Mouse (Mus musculus): Measurements from ENCODE around the gene Fam219b. TPM values are rescaled to one million over a fixed set of nuclear protein-coding genes. Genes with fewer than 3 reads are reported as not detected.
A peak's percentile ranks its signal among the peaks of the same experiment; 100 is the strongest.

Fam219b gene
- polyA plus RNA-seq, 1 experiment, result 6.2 TPM

- Histone ChIP-seq H3K27me3 (replicated peaks; ENCODE audit: control insufficient read depth, insufficient read depth, low read length) (no peaks in the 10 kb centered on the region), H3K36me3 (ENCODE audit: control insufficient read depth, insufficient read depth, low read length) (no peaks in the 10 kb centered on the region), H3K4me1 (ENCODE audit: control insufficient read depth, insufficient read depth, low read length) (peaks cover 2% of the 10 kb centered on the region; the same call in 1 of the 2 replicates), H3K4me3 (ENCODE audit: insufficient read depth, low read depth, low read length) (no peak overlapping the region), H3K27ac (ENCODE audit: insufficient read depth, low read depth, low read length) (no peak overlapping the region)
- TF ChIP-seq CTCF (conservative IDR thresholded peaks at IDR 0.05; ENCODE audit: insufficient read depth, insufficient read length, low read depth, low read length) (peak; percentile 57), POLR2A (IDR thresholded peaks at IDR 0.05; ENCODE audit: low read depth, low read length) (no peak)
- WGBS, result 6% methylated on average over 3 of the region's 3 CpGs
- DNase-seq, result peak; percentile 61
Measured at GRCm38 (mm10) chr9:57517113-57517512, 20.2 kb upstream of the Fam219b start.

DNA sequence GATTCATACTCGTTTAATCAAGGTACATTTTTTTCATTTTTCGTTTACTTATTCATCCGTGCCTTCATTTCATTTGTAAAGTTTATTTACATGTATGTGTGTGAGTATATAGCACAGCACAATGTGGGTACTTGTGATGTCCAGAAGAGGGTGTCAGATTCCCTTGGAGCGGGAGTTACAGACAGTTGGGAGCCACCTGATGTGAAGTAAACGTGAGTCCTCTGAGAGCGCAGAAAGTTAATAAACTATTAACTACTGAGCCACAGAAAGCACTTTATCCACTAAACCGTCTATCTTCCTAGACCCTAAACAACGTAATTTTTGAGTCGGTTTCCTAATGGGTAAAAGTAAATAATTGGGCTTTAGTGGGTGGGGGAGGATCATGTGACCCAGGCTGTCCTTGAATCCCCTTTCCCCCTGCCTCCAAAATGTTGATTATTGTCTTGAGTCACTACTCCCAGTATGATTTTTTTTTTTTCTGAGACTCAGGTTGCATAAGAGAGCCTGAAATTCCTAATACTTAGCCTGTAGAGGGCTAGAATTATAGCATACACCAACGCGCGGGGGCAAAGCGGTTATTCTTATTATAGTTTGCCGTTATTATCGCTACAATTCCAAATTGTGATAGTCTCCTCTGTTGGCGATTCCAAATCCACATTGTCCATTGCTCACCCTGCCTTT is 16.8 kb upstream of the Fam219b start:
- Histone ChIP-seq H3K36me3 (ENCODE audit: control insufficient read depth, insufficient read depth, low read length) (no peaks in the 10 kb centered on the region), H3K27ac (ENCODE audit: insufficient read depth, low read depth, low read length) (peak overlapping the region; percentile 95), H3K4me3 (ENCODE audit: insufficient read depth, low read depth, low read length) (peak overlapping the region; percentile 92), H3K4me1 (ENCODE audit: control insufficient read depth, insufficient read depth, low read length) (peaks cover 12% of the 10 kb centered on the region), H3K27me3 (replicated peaks; ENCODE audit: control insufficient read depth, insufficient read depth, low read length) (no peaks in the 10 kb centered on the region)
- no peak for TF ChIP-seq POLR2A (IDR thresholded peaks at IDR 0.05; ENCODE audit: low read depth, low read length)
- DNase-seq, result peak; percentile 66
- WGBS, result 24% methylated on average over 16 of the region's 16 CpGs

DNA sequence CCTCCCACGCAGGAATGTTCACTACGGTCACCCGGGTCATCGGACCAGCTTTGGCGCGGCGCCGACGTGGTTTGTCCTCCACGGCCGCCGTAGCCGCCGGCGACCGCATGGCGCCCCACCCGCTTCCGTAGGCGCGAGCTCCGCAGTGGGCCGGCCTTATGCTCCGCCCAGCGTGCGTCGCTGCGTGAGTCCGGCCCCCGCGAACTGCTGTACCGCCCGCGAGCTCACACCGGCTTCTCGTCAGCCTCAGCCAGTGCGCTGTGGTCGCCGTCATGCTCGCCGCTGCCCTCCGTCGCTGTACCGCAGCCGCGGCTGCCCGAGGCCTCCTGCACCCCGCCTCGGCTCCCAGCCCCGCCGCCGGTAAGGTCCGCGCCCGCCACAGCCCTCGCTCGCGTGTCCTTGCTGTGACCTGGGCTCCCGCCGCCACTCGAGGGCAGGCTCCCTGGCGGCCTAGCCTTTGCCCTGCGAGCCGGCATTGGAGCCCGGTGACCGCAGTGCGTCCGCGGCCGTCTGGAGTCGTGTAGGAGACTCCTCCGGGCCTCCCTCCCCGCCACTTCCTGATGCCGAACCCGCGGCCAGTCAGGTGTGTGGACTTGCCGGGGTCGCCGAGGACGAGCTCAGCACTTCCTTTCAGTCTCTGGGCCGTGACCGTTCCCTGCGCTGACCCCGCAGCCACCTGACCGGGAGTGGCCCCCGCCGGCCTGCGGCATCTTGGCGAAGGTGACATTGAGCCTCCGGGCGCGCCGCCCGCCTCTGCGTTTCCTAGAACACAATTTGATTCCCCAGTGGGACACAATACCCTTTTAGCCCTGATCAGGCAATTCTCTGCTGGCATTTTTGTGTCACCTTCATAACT is 16.0 kb upstream of the Fam219b start, which contains the start of gene Cox5a:
TSS of gene Cox5a (plus strand) at position 219 of the 856 bp plus-strand sequence.
- no peaks in the 10 kb centered on the region for H3K36me3 ChIP-seq (ENCODE audit: control insufficient read depth, insufficient read depth, low read length)
- under 1% methylated on average over 95 of the region's 95 CpGs for WGBS
- no peaks in the 10 kb centered on the region for H3K27me3 ChIP-seq (replicated peaks; ENCODE audit: control insufficient read depth, insufficient read depth, low read length)
- TF ChIP-seq CTCF (conservative IDR thresholded peaks at IDR 0.05; ENCODE audit: insufficient read depth, insufficient read length, low read depth, low read length) (no peak), POLR2A (IDR thresholded peaks at IDR 0.05; ENCODE audit: low read depth, low read length) (peak; percentile 77)
- peak; percentile 97 for DNase-seq
- peaks cover 14% of the 10 kb centered on the region for H3K4me1 ChIP-seq (ENCODE audit: control insufficient read depth, insufficient read depth, low read length)
- H3K27ac ChIP-seq (ENCODE audit: insufficient read depth, low read depth, low read length), result peak within 1 kb of the TSS; percentile 98
- H3K4me3 ChIP-seq (ENCODE audit: insufficient read depth, low read depth, low read length), result peak within 1 kb of the TSS; percentile 92

GRCm38 (mm10) chr9:57522114-57522860 is 15.0 kb upstream of the Fam219b start:
- no peak for DNase-seq
- Histone ChIP-seq H3K36me3 (ENCODE audit: control insufficient read depth, insufficient read depth, low read length) (no peaks in the 10 kb centered on the region), H3K27me3 (replicated peaks; ENCODE audit: control insufficient read depth, insufficient read depth, low read length) (no peaks in the 10 kb centered on the region), H3K4me1 (ENCODE audit: control insufficient read depth, insufficient read depth, low read length) (peaks cover 18% of the 10 kb centered on the region), H3K27ac (ENCODE audit: insufficient read depth, low read depth, low read length) (peak overlapping the region; percentile 98), H3K4me3 (ENCODE audit: insufficient read depth, low read depth, low read length) (peak overlapping the region; percentile 92)
- TF ChIP-seq CTCF (conservative IDR thresholded peaks at IDR 0.05; ENCODE audit: insufficient read depth, insufficient read length, low read depth, low read length) (no peak), POLR2A (IDR thresholded peaks at IDR 0.05; ENCODE audit: low read depth, low read length) (no peak)
- 13% methylated on average over 7 of the region's 7 CpGs for WGBS

GRCm38 (mm10) chr9:57522861-57523246 is 14.5 kb upstream of the Fam219b start:
- Histone ChIP-seq H3K4me3 (ENCODE audit: insufficient read depth, low read depth, low read length) (no peak overlapping the region), H3K36me3 (ENCODE audit: control insufficient read depth, insufficient read depth, low read length) (no peaks in the 10 kb centered on the region), H3K27me3 (replicated peaks; ENCODE audit: control insufficient read depth, insufficient read depth, low read length) (no peaks in the 10 kb centered on the region), H3K27ac (ENCODE audit: insufficient read depth, low read depth, low read length) (no peak overlapping the region), H3K4me1 (ENCODE audit: control insufficient read depth, insufficient read depth, low read length) (peaks cover 18% of the 10 kb centered on the region)
- WGBS, result 40% methylated on average over 4 of the region's 4 CpGs
- DNase-seq, result no peak
- no peak for TF ChIP-seq CTCF (conservative IDR thresholded peaks at IDR 0.05; ENCODE audit: insufficient read depth, insufficient read length, low read depth, low read length)
- TF ChIP-seq POLR2A (IDR thresholded peaks at IDR 0.05; ENCODE audit: low read depth, low read length), result no peak

GRCm38 (mm10) chr9:57523754-57524153 is 13.6 kb upstream of the Fam219b start:
- Histone ChIP-seq H3K27ac (ENCODE audit: insufficient read depth, low read depth, low read length) (no peak overlapping the region), H3K27me3 (replicated peaks; ENCODE audit: control insufficient read depth, insufficient read depth, low read length) (no peaks in the 10 kb centered on the region), H3K4me1 (ENCODE audit: control insufficient read depth, insufficient read depth, low read length) (peaks cover 18% of the 10 kb centered on the region), H3K4me3 (ENCODE audit: insufficient read depth, low read depth, low read length) (no peak overlapping the region), H3K36me3 (ENCODE audit: control insufficient read depth, insufficient read depth, low read length) (no peaks in the 10 kb centered on the region)
- TF ChIP-seq POLR2A (IDR thresholded peaks at IDR 0.05; ENCODE audit: low read depth, low read length) (no peak), CTCF (conservative IDR thresholded peaks at IDR 0.05; ENCODE audit: insufficient read depth, insufficient read length, low read depth, low read length) (0 out of 2 replicates have a peak, but pooled peaks have one; percentile 7)
- DNase-seq, result peak; percentile 61
- WGBS, result 57% methylated on average over 1 of the region's 1 CpGs

Data from kidney, adult 2 months (tissue).